Mouse (Mus musculus): ENCODE measurements around the gene Ruvbl1. TPM values are rescaled to one million over a fixed set of nuclear protein-coding genes. Genes with fewer than 3 reads are reported as not detected.

Gene Ruvbl1
- polyA plus RNA-seq, 1 experiment from 2014 or later = 235 TPM

- peaks cover 79% of the 10 kb centered on the region for H3K36me3 ChIP-seq
- no peak overlapping the region for H3K4me3 ChIP-seq
- no peak for DNase-seq (ENCODE audit: low spot score)
- H3K27me3 ChIP-seq (ENCODE audit: low read depth, poor library complexity, severe bottlenecking) = no peaks in the 10 kb centered on the region
- 83% methylated on average over 6 of the region's 6 CpGs for WGBS
- H3K9me3 ChIP-seq (replicated peaks) = no peaks in the 10 kb centered on the region
- peaks cover 12% of the 10 kb centered on the region for H3K4me1 ChIP-seq
- no peak overlapping the region for H3K27ac ChIP-seq
Observed at GRCm38 (mm10) chr6:88469878-88470277, 4.7 kb downstream of the Ruvbl1 start.

DNA sequence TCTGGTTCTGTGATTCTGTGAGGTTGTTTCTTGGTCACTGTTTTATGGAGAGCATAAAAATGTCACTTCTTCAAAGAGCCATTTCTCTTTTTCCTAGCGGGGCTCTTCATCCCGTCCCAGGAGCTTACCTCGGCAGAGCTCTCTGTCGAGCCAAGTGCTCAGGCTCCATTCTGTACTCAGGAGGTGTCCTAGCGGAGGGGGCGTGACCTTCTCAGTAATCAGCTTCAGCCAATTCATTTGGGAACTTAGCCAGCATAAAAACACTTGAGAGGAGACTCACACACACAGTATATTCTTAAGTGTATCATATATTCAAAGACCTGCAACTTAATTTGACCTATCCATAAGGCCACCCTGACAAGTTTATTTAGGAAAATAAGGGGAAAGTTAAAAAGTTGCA is 15.2 kb downstream of the Ruvbl1 start:
- H3K27ac ChIP-seq = no peak overlapping the region
- whole genome bisulfite sequencing = 52% methylated on average over 6 of the region's 6 CpGs
- no peaks in the 10 kb centered on the region for H3K9me3 ChIP-seq (replicated peaks)
- no peak for DNase-seq (ENCODE audit: low spot score)
- H3K4me1 ChIP-seq = no peaks in the 10 kb centered on the region
- H3K36me3 ChIP-seq = peaks cover 99% of the 10 kb centered on the region
- H3K4me3 ChIP-seq = no peak overlapping the region
- no peaks in the 10 kb centered on the region for H3K27me3 ChIP-seq (ENCODE audit: low read depth, poor library complexity, severe bottlenecking)

DNA sequence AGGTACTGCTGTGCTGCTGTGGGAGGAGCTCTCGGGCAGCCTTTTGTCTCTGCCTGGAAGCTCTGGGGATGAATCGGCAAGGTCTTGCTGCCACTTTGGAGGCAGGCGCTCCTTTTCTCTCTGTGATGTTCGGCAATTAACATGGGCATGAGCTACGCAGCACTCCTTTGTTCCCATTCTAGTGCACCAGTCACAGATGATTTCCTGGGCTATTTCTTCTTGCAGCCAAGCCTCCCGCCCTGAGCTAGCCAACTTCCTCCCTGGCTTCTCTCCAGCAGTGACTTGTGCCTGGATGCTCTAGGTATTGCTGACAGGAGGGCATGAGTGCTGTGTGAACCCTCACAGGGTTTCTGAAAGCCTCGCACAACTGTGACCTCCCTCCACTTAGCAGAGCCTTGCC is 17.9 kb downstream of the Ruvbl1 start:
- H3K4me3 ChIP-seq = no peak overlapping the region
- H3K36me3 ChIP-seq = peaks cover 100% of the 10 kb centered on the region
- no peaks in the 10 kb centered on the region for H3K27me3 ChIP-seq (ENCODE audit: low read depth, poor library complexity, severe bottlenecking)
- H3K27ac ChIP-seq = no peak overlapping the region
- H3K4me1 ChIP-seq = no peaks in the 10 kb centered on the region
- no peaks in the 10 kb centered on the region for H3K9me3 ChIP-seq (replicated peaks)
- 78% methylated on average over 7 of the region's 7 CpGs for WGBS
- DNase-seq (ENCODE audit: low spot score) = no peak

- H3K27ac ChIP-seq = no peak overlapping the region
- H3K4me3 ChIP-seq = no peak overlapping the region
- DNase-seq (ENCODE audit: low spot score) = no peak
- H3K36me3 ChIP-seq = peaks cover 100% of the 10 kb centered on the region
- no peaks in the 10 kb centered on the region for H3K9me3 ChIP-seq (replicated peaks)
- no peaks in the 10 kb centered on the region for H3K4me1 ChIP-seq
- no peaks in the 10 kb centered on the region for H3K27me3 ChIP-seq (ENCODE audit: low read depth, poor library complexity, severe bottlenecking)
Observed at GRCm38 (mm10) chr6:88483913-88484312, 18.7 kb downstream of the Ruvbl1 start.

- WGBS = 94% methylated on average over 6 of the region's 6 CpGs
- no peaks in the 10 kb centered on the region for H3K27me3 ChIP-seq (ENCODE audit: low read depth, poor library complexity, severe bottlenecking)
- no peaks in the 10 kb centered on the region for H3K9me3 ChIP-seq (replicated peaks)
- H3K4me1 ChIP-seq = no peaks in the 10 kb centered on the region
- no peak overlapping the region for H3K4me3 ChIP-seq
- H3K27ac ChIP-seq = no peak overlapping the region
- peaks cover 95% of the 10 kb centered on the region for H3K36me3 ChIP-seq
- no peak for DNase-seq (ENCODE audit: low spot score)
Observed at GRCm38 (mm10) chr6:88485378-88485777, 20.2 kb downstream of the Ruvbl1 start.

DNA sequence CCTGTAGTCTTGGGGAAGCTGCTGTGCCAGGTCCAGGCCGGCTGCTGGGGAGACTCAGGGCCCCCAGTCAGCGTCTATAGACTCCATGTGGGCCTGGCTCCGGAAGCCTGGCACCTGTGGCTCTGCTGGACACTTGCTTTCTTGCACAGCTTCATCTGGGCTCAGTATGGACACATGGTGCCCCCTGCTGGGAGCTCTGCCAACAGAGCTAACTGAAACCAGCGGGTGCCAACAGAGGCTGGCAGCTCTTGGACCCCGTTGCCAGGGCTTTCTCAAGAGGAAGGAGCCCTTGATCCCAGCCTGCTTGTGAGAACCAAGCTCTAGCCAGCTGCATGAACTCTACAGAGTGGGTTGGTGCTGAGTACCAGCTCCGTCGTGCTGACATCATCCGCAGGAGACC is 21.7 kb downstream of the Ruvbl1 start:
- Histone ChIP-seq H3K36me3 (peaks cover 95% of the 10 kb centered on the region), H3K4me1 (no peaks in the 10 kb centered on the region), H3K27ac (no peak overlapping the region), H3K4me3 (no peak overlapping the region), H3K27me3 (ENCODE audit: low read depth, poor library complexity, severe bottlenecking) (no peaks in the 10 kb centered on the region), H3K9me3 (replicated peaks) (no peaks in the 10 kb centered on the region)
- DNase-seq (ENCODE audit: low spot score) = peak; percentile 44
- WGBS = 92% methylated on average over 8 of the region's 8 CpGs

DNA sequence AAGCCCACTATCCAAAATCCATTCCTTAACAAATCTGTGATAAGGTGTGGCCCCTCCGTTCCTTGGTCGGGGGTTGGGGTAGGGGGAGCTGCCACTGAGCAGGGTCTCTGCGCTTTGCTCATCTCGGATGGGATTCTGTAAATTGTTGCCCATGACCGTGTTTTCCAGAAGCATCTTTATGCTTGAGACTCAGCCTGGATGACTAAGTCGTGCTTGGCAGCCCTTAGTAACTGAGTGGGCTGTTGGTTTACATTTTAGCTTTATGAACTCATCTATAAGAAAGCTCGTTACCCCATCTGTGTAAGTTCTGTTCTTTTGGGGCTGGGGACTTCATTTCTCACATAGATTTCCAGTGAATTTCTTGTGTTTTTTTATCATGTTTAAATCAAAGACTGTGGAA is 23.8 kb downstream of the Ruvbl1 start:
- no peaks in the 10 kb centered on the region for H3K4me1 ChIP-seq
- 95% methylated on average over 7 of the region's 7 CpGs for WGBS
- no peak for DNase-seq (ENCODE audit: low spot score)
- H3K36me3 ChIP-seq = peaks cover 95% of the 10 kb centered on the region
- no peaks in the 10 kb centered on the region for H3K9me3 ChIP-seq (replicated peaks)
- H3K4me3 ChIP-seq = no peak overlapping the region
- no peaks in the 10 kb centered on the region for H3K27me3 ChIP-seq (ENCODE audit: low read depth, poor library complexity, severe bottlenecking)
- H3K27ac ChIP-seq = no peak overlapping the region

DNA sequence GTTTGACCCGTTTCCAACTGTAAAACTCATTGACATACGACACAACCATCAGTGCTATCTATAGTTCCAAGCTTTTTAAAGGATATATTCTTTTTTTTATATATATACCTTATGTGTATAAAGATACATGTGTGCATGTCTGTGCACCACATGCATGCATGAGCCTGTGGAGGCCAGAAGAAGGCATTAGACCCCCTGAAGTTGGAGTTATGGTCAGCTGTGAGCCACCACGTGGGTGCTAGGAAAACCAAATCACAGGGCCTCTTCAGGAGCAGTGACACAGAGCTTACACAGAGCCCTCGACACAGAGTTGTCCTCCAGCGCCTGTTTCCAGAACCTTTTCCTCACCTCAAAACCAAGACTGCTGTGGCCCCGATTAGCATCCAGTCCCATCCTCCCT is 24.6 kb downstream of the Ruvbl1 start:
- Histone ChIP-seq H3K27me3 (ENCODE audit: low read depth, poor library complexity, severe bottlenecking) (no peaks in the 10 kb centered on the region), H3K4me3 (no peak overlapping the region), H3K36me3 (peaks cover 89% of the 10 kb centered on the region), H3K27ac (no peak overlapping the region), H3K4me1 (no peaks in the 10 kb centered on the region), H3K9me3 (replicated peaks) (no peaks in the 10 kb centered on the region)
- no peak for DNase-seq (ENCODE audit: low spot score)
- WGBS = 87% methylated on average over 6 of the region's 6 CpGs

DNA sequence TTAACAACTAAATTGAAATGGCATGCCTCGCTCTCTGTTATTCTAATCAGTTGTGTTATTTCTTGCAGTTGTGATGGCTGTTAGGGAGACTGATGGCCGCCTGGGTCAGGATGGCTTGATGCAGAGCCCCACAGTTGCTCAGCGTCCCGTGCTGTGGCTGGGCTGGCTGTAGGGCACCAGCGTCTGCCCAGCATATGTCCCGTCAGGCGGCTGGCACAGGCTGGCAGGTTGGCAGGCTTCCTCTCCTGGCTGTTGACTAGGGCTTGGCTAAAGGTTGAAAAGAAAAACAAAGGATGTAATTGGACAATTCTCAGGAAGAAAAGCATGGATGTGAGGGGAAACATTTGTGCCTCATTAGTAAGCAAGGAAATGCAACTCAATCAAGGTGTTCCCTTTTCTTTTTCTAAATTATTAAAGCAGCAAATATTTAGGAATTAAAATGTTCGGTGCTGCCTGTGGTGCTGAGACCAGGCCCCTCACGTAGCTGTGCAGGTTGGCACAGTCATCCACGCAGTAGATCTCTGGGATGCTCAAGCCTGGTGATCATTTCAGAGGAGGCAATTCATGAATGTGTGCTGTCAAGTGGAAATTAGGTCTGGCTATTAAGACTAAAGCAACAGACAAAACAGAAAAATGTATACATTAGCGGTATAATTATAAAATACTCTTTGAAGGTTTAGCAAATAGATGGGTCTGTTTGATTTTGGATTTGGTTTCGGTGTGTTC is 25.6 kb downstream of the Ruvbl1 start:
- DNase-seq (ENCODE audit: low spot score) = no peak
- H3K27me3 ChIP-seq (ENCODE audit: low read depth, poor library complexity, severe bottlenecking) = no peaks in the 10 kb centered on the region
- WGBS = 94% methylated on average over 12 of the region's 12 CpGs
- H3K4me1 ChIP-seq = no peaks in the 10 kb centered on the region
- H3K9me3 ChIP-seq (replicated peaks) = no peaks in the 10 kb centered on the region
- H3K36me3 ChIP-seq = peaks cover 85% of the 10 kb centered on the region
- no peak overlapping the region for H3K4me3 ChIP-seq
- H3K27ac ChIP-seq = no peak overlapping the region

- WGBS = 91% methylated on average over 6 of the region's 6 CpGs
- H3K36me3 ChIP-seq = peaks cover 84% of the 10 kb centered on the region
- no peak overlapping the region for H3K27ac ChIP-seq
Observed at GRCm38 (mm10) chr6:88493712-88494111, 28.5 kb downstream of the Ruvbl1 start.

DNA sequence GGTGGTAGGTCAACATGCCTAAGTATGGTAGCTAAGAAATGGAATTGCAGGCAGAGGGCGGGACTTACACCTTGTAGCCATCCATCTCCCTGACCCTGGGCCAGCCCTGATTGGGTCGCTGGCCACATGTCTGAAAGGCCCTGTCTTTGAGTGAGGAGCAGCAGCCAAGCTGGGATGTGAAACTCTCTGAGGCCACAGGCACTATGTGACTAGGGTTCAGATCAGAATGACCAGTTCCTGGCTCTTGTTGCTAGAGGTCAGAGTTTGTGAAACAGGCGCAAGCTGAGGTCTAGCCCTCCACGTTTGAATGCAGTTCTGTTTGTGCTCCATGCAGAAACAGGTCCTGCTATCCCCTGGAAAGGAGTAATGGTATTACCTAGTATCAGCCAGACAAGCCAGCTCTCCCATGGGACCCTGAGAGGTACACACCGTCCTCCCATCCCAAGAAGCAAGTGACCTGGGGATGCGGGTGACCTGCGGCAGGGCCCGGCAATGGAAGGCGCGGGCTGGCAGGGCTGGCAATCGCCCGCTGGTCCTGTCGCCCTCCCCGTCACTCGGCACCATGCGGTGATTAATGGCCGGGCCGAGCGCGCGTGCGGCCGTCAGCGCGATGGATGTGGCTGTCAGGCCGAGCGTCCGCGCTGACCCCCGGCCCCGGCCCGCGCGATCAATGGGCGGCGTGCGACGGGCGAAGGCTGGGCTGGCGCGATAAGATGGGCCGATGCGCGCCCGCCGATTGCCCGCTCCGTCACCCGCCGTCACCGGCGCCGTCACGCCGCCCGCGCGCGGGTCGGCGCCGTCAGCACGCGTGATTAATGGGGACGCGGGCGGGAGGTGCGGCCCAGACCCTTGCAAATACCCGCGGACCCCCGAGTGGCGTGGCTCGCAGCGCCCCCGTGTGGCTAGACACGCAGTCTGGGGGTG is 34.5 kb downstream of the Ruvbl1 start:
- H3K9me3 ChIP-seq (replicated peaks) = no peaks in the 10 kb centered on the region
- H3K36me3 ChIP-seq = peaks cover 64% of the 10 kb centered on the region
- peak; percentile 92 for DNase-seq (ENCODE audit: low spot score)
- 2% methylated on average over 76 of the region's 76 CpGs for WGBS
- H3K4me3 ChIP-seq = peak overlapping the region; percentile 66
- H3K27me3 ChIP-seq (ENCODE audit: low read depth, poor library complexity, severe bottlenecking) = no peaks in the 10 kb centered on the region
- peak overlapping the region; percentile 78 for H3K27ac ChIP-seq
- H3K4me1 ChIP-seq = peaks cover 10% of the 10 kb centered on the region

More at GRCm38 (mm10) chr6:88493712-88494111, 28.5 kb downstream of the Ruvbl1 start:
- no peak for DNase-seq (ENCODE audit: low spot score)
- H3K27me3 ChIP-seq (ENCODE audit: low read depth, poor library complexity, severe bottlenecking) = no peaks in the 10 kb centered on the region
- H3K4me3 ChIP-seq = no peak overlapping the region
- no peaks in the 10 kb centered on the region for H3K4me1 ChIP-seq
- H3K9me3 ChIP-seq (replicated peaks) = no peaks in the 10 kb centered on the region

DNA sequence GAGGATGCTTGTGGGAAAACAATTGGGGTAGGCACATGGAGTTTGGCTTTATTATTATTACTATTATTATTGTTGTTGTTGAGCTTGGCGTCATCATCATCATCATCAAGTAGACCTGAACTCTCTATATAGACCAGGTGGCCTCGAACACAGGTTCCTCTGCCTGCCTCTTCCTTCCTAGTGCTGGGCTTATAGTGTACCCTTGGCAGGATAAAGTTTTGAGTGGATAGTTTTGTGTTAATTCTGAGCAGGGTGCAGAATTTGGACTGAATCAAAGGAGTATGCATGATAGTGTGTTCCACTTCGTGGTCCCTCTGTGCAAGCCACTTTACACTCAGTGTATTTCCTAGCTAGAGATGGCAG is 35.2 kb downstream of the Ruvbl1 start:
- peak overlapping the region; percentile 66 for H3K4me3 ChIP-seq
- DNase-seq (ENCODE audit: low spot score) = no peak
- 4% methylated on average over 3 of the region's 3 CpGs for WGBS
- peak overlapping the region; percentile 78 for H3K27ac ChIP-seq
- H3K9me3 ChIP-seq (replicated peaks) = no peaks in the 10 kb centered on the region
- peaks cover 69% of the 10 kb centered on the region for H3K36me3 ChIP-seq
- H3K27me3 ChIP-seq (ENCODE audit: low read depth, poor library complexity, severe bottlenecking) = no peaks in the 10 kb centered on the region
- H3K4me1 ChIP-seq = peaks cover 10% of the 10 kb centered on the region
